Mouse (Mus musculus): ENCODE data around the gene Ttc25. TPM values are rescaled to one million over a fixed set of nuclear protein-coding genes. Genes with fewer than 3 reads are reported as not detected.

The Ttc25 gene
- polyA plus RNA-seq, 2 experiments = 0.03 to 0.13 TPM

DNA sequence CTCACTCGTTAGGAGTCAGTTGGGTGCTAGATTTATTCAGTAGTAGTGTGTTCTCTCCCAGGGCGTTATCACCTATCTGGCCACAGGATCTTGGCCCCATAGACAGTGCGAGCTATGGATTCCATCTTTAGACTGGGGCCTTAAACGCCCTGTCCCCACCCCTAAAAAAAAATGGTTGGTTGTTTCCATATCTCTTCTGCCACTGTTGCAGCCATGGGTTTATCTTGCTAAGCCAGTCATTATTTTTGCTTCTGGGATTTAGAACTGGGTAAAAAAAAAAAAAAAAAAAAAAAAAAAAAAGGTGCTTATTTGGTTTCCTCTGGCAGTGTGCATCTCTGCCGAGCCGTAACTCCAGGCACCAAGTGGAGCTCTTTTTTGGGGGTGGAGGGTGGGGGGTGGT lies 19.3 kb downstream of the Ttc25 start:
- H3K9me3 ChIP-seq (ENCODE audit: control insufficient read depth, low read length) = no peaks in the 10 kb centered on the region
- H3K27ac ChIP-seq = no peak overlapping the region
- no peak overlapping the region for H3K9ac ChIP-seq (replicated peaks)
- H3K27me3 ChIP-seq (ENCODE audit: control insufficient read depth, insufficient read depth, low read length) = no peaks in the 10 kb centered on the region
- DNase-seq (ENCODE audit: low read depth in 3 of 3, low spot score in 3 of 3) (no peak), ATAC-seq (ENCODE audit: insufficient read depth) (no peak)
- no peak for TF ChIP-seq EP300 (IDR thresholded peaks at IDR 0.05; ENCODE audit: low read depth)
- no peak for TF ChIP-seq CTCF (IDR thresholded peaks at IDR 0.05; ENCODE audit: low read depth)
- H3K36me3 ChIP-seq (replicated peaks; ENCODE audit: control insufficient read depth, insufficient read depth, low read depth) = no peaks in the 10 kb centered on the region
- 43% methylated on average over 6 of the region's 6 CpGs for WGBS (ENCODE audit: insufficient replicate concordance)
- H3K4me2 ChIP-seq (ENCODE audit: low read depth) = no peak overlapping the region
- no peak overlapping the region for H3K4me3 ChIP-seq (ENCODE audit: insufficient read depth in 1 of 2, low read depth in 2 of 2, low read length in 2 of 2)
- H3K4me1 ChIP-seq (replicated peaks; ENCODE audit: control insufficient read depth in 2 of 2, insufficient read depth in 2 of 2, low read length in 1 of 2) = no peaks in the 10 kb centered on the region

DNA sequence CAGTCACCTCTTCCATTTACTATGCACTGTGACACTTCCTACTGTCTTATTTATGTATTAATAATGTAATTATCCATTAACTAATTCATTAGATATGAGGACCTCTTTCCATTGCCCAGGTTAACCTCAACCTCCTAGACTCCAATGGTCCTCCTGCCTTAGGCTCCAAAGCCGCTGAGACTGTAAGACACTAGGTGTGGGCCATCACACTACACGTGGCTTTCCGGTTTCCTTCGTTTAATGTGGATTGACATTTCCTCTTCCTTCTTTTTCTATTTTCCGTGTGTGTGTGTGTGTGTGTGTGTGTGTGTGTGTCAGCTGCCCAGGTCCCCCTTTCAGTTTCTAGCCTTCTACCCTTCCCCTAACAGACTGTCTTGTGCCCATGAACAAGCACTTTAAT lies 21.8 kb downstream of the Ttc25 start:
- Histone ChIP-seq H3K9me3 (ENCODE audit: control insufficient read depth, low read length) (no peaks in the 10 kb centered on the region), H3K36me3 (replicated peaks; ENCODE audit: control insufficient read depth, insufficient read depth, low read depth) (no peaks in the 10 kb centered on the region), H3K9ac (replicated peaks) (no peak overlapping the region), H3K4me3 (ENCODE audit: insufficient read depth in 1 of 2, low read depth in 2 of 2, low read length in 2 of 2) (no peak overlapping the region), H3K27ac (no peak overlapping the region), H3K27me3 (ENCODE audit: control insufficient read depth, insufficient read depth, low read length) (no peaks in the 10 kb centered on the region), H3K4me1 (replicated peaks; ENCODE audit: control insufficient read depth in 2 of 2, insufficient read depth in 2 of 2, low read length in 1 of 2) (peaks cover 0 to 5% of the 10 kb centered on the region in 2 experiments; a peak in 1 of 4 replicates), H3K4me2 (ENCODE audit: low read depth) (no peak overlapping the region)
- DNase-seq (ENCODE audit: low read depth in 3 of 3, low spot score in 3 of 3) (no peak), ATAC-seq (ENCODE audit: insufficient read depth) (no peak)
- no peak for TF ChIP-seq EP300 (IDR thresholded peaks at IDR 0.05; ENCODE audit: low read depth)
- no peak for TF ChIP-seq CTCF (IDR thresholded peaks at IDR 0.05; ENCODE audit: low read depth)
- 26% methylated on average over 5 of the region's 5 CpGs for WGBS (ENCODE audit: insufficient replicate concordance)

DNA sequence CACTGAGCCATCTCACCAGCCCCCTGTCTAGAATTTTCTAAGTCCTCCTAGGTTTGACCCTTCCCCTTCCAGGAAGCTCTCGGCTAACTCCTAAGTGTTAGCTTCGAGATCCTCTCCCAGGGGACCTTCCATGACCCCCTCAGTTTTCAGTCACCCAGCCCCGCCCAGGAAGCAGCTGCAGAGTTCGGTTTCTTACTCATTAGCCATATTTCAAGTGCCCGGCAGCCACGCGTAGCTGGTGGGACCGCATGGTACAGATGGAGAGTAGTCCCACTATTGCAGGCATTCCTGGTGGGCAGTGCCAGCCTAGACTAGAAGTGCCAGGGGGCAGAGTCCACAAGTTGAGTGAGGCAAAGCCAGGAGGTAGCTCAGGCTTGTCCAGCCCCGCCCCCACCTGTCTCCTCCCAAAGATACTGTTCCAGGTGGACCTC lies 22.4 kb downstream of the Ttc25 start:
- H3K27ac ChIP-seq = no peak overlapping the region
- no peaks in the 10 kb centered on the region for H3K36me3 ChIP-seq (replicated peaks; ENCODE audit: control insufficient read depth, insufficient read depth, low read depth)
- TF ChIP-seq CTCF (IDR thresholded peaks at IDR 0.05; ENCODE audit: low read depth) (no peak), EP300 (IDR thresholded peaks at IDR 0.05; ENCODE audit: low read depth) (no peak)
- no peak overlapping the region for H3K4me3 ChIP-seq (ENCODE audit: insufficient read depth in 1 of 2, low read depth in 2 of 2, low read length in 2 of 2)
- H3K9ac ChIP-seq (replicated peaks) = no peak overlapping the region
- no peaks in the 10 kb centered on the region for H3K9me3 ChIP-seq (ENCODE audit: control insufficient read depth, low read length)
- no peak overlapping the region for H3K4me2 ChIP-seq (ENCODE audit: low read depth)
- H3K27me3 ChIP-seq (ENCODE audit: control insufficient read depth, insufficient read depth, low read length) = no peaks in the 10 kb centered on the region
- peaks cover 0 to 5% of the 10 kb centered on the region in 2 experiments; a peak in 1 of 4 replicates for H3K4me1 ChIP-seq (replicated peaks; ENCODE audit: control insufficient read depth in 2 of 2, insufficient read depth in 2 of 2, low read length in 1 of 2)
- no peak for DNase-seq (ENCODE audit: low read depth in 3 of 3, low spot score in 3 of 3)
- WGBS (ENCODE audit: insufficient replicate concordance) = 30% methylated on average over 9 of the region's 9 CpGs
- ATAC-seq (ENCODE audit: insufficient read depth) = no peak

DNA sequence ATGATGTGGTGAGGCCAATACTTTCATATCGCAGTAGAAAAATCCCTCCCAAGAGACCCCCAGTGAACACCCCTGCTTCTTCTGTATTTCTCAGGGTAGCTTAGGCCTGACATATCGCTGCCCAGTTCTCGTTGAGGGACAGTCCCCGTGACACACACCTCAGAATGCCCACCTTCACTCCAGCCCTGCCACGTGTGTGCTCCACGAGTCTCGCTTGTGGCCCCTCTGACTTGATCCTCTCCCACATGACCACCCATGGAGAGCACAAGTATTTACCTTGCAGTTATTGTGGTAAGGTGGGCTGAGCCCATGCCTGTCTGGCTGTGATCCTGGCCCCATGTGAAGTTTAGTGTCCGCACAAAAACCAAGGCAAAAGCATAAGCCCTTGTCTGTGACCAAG lies 23.3 kb downstream of the Ttc25 start:
- Histone ChIP-seq H3K9me3 (ENCODE audit: control insufficient read depth, low read length) (no peaks in the 10 kb centered on the region), H3K27me3 (ENCODE audit: control insufficient read depth, insufficient read depth, low read length) (no peaks in the 10 kb centered on the region), H3K36me3 (replicated peaks; ENCODE audit: control insufficient read depth, insufficient read depth, low read depth) (no peaks in the 10 kb centered on the region), H3K27ac (no peak overlapping the region), H3K4me2 (ENCODE audit: low read depth) (no peak overlapping the region), H3K9ac (replicated peaks) (no peak overlapping the region), H3K4me1 (replicated peaks; ENCODE audit: control insufficient read depth in 2 of 2, insufficient read depth in 2 of 2, low read length in 1 of 2) (peaks cover 0 to 5% of the 10 kb centered on the region in 2 experiments; a peak in 1 of 4 replicates), H3K4me3 (ENCODE audit: insufficient read depth in 1 of 2, low read depth in 2 of 2, low read length in 2 of 2) (no peak overlapping the region)
- DNase-seq (ENCODE audit: low read depth in 3 of 3, low spot score in 3 of 3) (no peak), ATAC-seq (ENCODE audit: insufficient read depth) (no peak)
- 73% methylated on average over 8 of the region's 8 CpGs for WGBS (ENCODE audit: insufficient replicate concordance)
- TF ChIP-seq EP300 (IDR thresholded peaks at IDR 0.05; ENCODE audit: low read depth) = no peak
- no peak for TF ChIP-seq CTCF (IDR thresholded peaks at IDR 0.05; ENCODE audit: low read depth)

DNA sequence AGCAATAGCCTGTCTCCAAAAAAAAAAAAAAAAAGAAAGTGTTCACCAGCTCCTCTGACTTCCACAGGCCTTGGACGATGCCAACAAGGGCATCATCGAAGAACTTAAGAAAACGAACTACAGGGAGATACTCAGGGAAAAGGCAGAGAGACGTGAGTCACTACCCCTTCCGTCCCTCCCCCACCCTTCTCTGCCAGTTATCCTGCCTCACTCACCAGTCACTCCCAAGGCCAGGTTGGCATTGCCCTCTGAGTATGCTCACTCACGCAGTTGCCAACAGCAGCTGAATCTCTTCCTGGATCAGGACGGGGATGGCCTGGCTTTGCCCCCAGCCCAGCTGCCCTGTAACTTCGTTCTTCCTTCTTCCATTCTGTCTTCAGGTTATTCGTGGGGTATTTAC lies 24.4 kb downstream of the Ttc25 start:
- TF ChIP-seq EP300 (IDR thresholded peaks at IDR 0.05; ENCODE audit: low read depth) (no peak), CTCF (IDR thresholded peaks at IDR 0.05; ENCODE audit: low read depth) (no peak)

More for the DNA sequence above, 24.4 kb downstream of the Ttc25 start:
- ATAC-seq (ENCODE audit: insufficient read depth) = no peak
- Histone ChIP-seq H3K4me1 (replicated peaks; ENCODE audit: control insufficient read depth in 2 of 2, insufficient read depth in 2 of 2, low read length in 1 of 2) (peaks cover 0 to 5% of the 10 kb centered on the region in 2 experiments; a peak in 2 of 4 replicates), H3K9ac (replicated peaks) (no peak overlapping the region), H3K9me3 (ENCODE audit: control insufficient read depth, low read length) (no peaks in the 10 kb centered on the region), H3K27ac (no peak overlapping the region), H3K4me3 (ENCODE audit: insufficient read depth in 1 of 2, low read depth in 2 of 2, low read length in 2 of 2) (no peak overlapping the region), H3K36me3 (replicated peaks; ENCODE audit: control insufficient read depth, insufficient read depth, low read depth) (no peaks in the 10 kb centered on the region), H3K27me3 (ENCODE audit: control insufficient read depth, insufficient read depth, low read length) (no peaks in the 10 kb centered on the region), H3K4me2 (ENCODE audit: low read depth) (no peak overlapping the region)
- no peak for DNase-seq (ENCODE audit: low read depth in 3 of 3, low spot score in 3 of 3)
- 50% methylated on average over 9 of the region's 9 CpGs for WGBS (ENCODE audit: insufficient replicate concordance)

Measured in liver, embryonic 14.5 days (tissue).